Mouse (Mus musculus): ENCODE results near the gene Atp8b3. TPM values are rescaled to one million over a fixed set of nuclear protein-coding genes. Genes with fewer than 3 reads are reported as not detected.

The Atp8b3 gene
- polyA plus RNA-seq, 1 experiment from 2014 or later: 0.59 TPM

DNA sequence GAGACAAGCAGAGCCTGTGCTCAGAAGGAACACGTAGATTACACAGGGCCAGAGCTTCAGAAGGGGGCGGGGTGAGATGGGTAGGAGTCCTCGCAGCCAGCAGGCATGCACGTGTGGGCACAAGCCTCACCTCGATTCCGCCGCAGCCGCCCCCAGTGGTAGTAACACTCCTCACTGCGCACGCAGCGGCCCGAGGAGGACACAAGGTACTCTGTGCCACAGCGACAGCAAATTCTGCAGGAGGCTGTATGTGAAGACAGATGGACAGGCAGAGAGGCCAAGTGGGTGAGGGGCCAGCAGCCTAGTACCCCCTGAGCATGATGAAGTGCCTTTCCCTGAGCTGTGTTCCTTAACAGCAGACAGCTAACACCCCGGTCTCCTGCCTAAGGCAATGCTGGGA is 4.9 kb upstream of the Atp8b3 start:
- H3K9me3 ChIP-seq (ENCODE audit: control insufficient read depth, low read length): no peaks in the 10 kb centered on the region
- H3K36me3 ChIP-seq (ENCODE audit: control insufficient read depth, insufficient read depth, low read length): peaks cover 14% of the 10 kb centered on the region
- H3K9ac ChIP-seq (ENCODE audit: low read length): no peak overlapping the region
- H3K4me3 ChIP-seq (ENCODE audit: low read depth, low read length): no peak overlapping the region
- 95% methylated on average over 14 of the region's 14 CpGs for WGBS
- no peak overlapping the region for H3K4me2 ChIP-seq (ENCODE audit: low read depth, low read length, severe bottlenecking)
- no peaks in the 10 kb centered on the region for H3K4me1 ChIP-seq (replicated peaks; ENCODE audit: control insufficient read depth, insufficient read depth, low read length)
- DNase-seq (ENCODE audit: low spot score) (no peak), ATAC-seq (replicated peaks; ENCODE audit: low FRiP score) (no peak)
- no peaks in the 10 kb centered on the region for H3K27me3 ChIP-seq (ENCODE audit: control insufficient read depth, insufficient read depth, low read length)
- no peak overlapping the region for H3K27ac ChIP-seq (ENCODE audit: low read depth, low read length)

DNA sequence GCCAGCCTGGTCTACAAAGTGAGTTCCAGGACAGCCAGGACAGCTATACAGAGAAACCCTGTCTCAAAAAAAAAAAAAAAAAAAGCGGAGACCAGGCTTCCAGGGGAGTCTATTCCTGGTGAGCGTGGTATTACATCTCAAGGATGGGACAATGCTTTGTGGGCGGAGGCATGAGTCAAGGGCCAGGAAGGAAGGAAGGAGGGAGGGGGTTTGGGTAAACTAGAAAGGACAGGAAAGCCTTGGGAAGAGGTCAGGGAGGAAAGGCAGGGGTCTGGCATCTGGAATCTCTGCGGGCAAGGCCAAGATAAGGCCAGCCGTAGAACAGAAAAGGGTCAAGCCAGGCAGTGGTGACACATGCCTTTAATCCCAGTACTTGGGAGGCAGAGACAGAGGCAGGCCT is 569 bp upstream of the Atp8b3 start:
- peaks cover 7% of the 10 kb centered on the region for H3K27me3 ChIP-seq (ENCODE audit: control insufficient read depth, insufficient read depth, low read length)
- no peak for ATAC-seq (replicated peaks; ENCODE audit: low FRiP score)
- no peak overlapping the region for H3K9ac ChIP-seq (ENCODE audit: low read length)
- H3K4me1 ChIP-seq (replicated peaks; ENCODE audit: control insufficient read depth, insufficient read depth, low read length): 0 out of 2 replicates have a peak, but pooled peaks cover 2% of the 10 kb centered on the region
- H3K4me2 ChIP-seq (ENCODE audit: low read depth, low read length, severe bottlenecking): no peak overlapping the region
- H3K27ac ChIP-seq (ENCODE audit: low read depth, low read length): no peak overlapping the region
- 59% methylated on average over 5 of the region's 5 CpGs for WGBS
- H3K36me3 ChIP-seq (ENCODE audit: control insufficient read depth, insufficient read depth, low read length): peaks cover 6% of the 10 kb centered on the region
- DNase-seq (ENCODE audit: low spot score): no peak
- H3K9me3 ChIP-seq (ENCODE audit: control insufficient read depth, low read length): no peaks in the 10 kb centered on the region
- H3K4me3 ChIP-seq (ENCODE audit: low read depth, low read length): no peak overlapping the region

DNA sequence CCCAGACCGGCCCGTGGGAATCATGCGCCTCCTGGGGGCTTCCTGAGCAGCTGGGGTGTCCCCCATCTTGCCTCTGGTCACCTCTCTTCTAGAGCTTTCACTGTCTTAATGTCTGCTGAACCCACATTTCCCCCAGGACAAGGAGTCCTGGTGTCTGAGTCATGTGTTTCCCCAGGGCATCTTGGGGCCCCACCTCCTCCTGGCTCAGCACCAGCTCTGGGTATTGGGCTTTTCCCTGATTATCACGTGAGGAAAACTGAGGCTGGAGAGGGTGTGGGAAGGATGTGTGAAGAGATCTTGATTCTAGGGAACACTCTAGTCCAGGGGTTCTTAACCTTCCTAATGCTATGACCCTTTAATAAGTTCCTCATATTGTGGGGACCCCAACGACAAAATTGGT is 744 bp downstream of the Atp8b3 start:
- H3K27me3 ChIP-seq (ENCODE audit: control insufficient read depth, insufficient read depth, low read length): peaks cover 7% of the 10 kb centered on the region
- no peaks in the 10 kb centered on the region; the same call in 1 of the 2 replicates for H3K36me3 ChIP-seq (ENCODE audit: control insufficient read depth, insufficient read depth, low read length)
- WGBS: 63% methylated on average over 5 of the region's 5 CpGs
- H3K4me1 ChIP-seq (replicated peaks; ENCODE audit: control insufficient read depth, insufficient read depth, low read length): 0 out of 2 replicates have a peak, but pooled peaks cover 2% of the 10 kb centered on the region
- H3K9me3 ChIP-seq (ENCODE audit: control insufficient read depth, low read length): no peaks in the 10 kb centered on the region
- no peak overlapping the region for H3K27ac ChIP-seq (ENCODE audit: low read depth, low read length)
- H3K9ac ChIP-seq (ENCODE audit: low read length): no peak overlapping the region
- H3K4me2 ChIP-seq (ENCODE audit: low read depth, low read length, severe bottlenecking): no peak overlapping the region
- DNase-seq (ENCODE audit: low spot score) (no peak), ATAC-seq (replicated peaks; ENCODE audit: low FRiP score) (no peak)
- no peak overlapping the region for H3K4me3 ChIP-seq (ENCODE audit: low read depth, low read length)

DNA sequence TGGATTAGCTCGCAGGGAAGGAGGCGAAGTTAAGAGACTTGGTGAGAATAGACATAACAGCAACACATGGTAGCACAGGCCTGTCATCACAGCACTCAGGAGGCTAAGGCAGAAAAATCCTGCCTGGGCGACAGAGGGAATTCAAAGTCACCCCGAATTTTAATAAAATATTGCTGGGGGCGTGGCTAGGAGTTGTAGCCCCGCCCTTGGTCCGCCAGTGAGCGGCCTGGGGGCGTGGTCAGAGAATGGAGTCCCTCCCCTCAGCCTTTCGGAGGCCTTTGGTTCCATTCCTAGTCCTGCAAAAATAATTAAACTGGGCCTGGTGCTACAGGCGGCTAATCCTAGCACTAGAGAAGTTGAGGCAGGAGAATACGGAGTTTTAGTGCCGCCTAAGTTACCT is 3.2 kb downstream of the Atp8b3 start:
- no peak for ATAC-seq (replicated peaks; ENCODE audit: low FRiP score)
- WGBS: 10% methylated on average over 13 of the region's 13 CpGs
- H3K4me1 ChIP-seq (replicated peaks; ENCODE audit: control insufficient read depth, insufficient read depth, low read length): 0 out of 2 replicates have a peak, but pooled peaks cover 2% of the 10 kb centered on the region
- H3K27ac ChIP-seq (ENCODE audit: low read depth, low read length): no peak overlapping the region
- no peaks in the 10 kb centered on the region for H3K36me3 ChIP-seq (ENCODE audit: control insufficient read depth, insufficient read depth, low read length)
- no peak for DNase-seq (ENCODE audit: low spot score)
- no peak overlapping the region for H3K4me3 ChIP-seq (ENCODE audit: low read depth, low read length)
- H3K9ac ChIP-seq (ENCODE audit: low read length): no peak overlapping the region
- no peaks in the 10 kb centered on the region for H3K9me3 ChIP-seq (ENCODE audit: control insufficient read depth, low read length)
- no peak overlapping the region for H3K4me2 ChIP-seq (ENCODE audit: low read depth, low read length, severe bottlenecking)
- H3K27me3 ChIP-seq (ENCODE audit: control insufficient read depth, insufficient read depth, low read length): peaks cover 7% of the 10 kb centered on the region

DNA sequence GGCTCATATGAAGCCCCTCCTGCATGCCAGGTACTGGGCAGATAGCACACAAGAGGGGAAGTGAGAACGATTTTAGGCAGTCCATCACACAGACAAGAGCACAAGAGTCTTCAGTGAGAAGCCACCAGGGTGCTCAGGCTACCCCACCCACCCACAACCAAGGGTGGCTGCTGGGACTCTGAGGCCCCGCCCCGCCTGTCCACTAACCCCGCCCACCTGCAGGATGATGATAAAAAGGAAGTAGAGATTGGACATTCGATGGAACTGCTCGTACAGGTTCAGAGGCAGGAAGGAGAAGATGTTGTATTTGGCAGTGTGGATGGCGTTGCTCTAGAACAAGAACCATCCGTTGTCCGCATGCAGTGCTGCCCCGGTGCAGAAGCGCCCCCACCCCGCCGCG is 3.9 kb downstream of the Atp8b3 start:
- DNase-seq (ENCODE audit: low spot score): no peak
- H3K9me3 ChIP-seq (ENCODE audit: control insufficient read depth, low read length): no peaks in the 10 kb centered on the region
- no peak overlapping the region for H3K9ac ChIP-seq (ENCODE audit: low read length)
- 12% methylated on average over 14 of the region's 14 CpGs for WGBS
- peak overlapping the region; percentile 6; the same call in 1 of the 2 replicates for H3K4me2 ChIP-seq (ENCODE audit: low read depth, low read length, severe bottlenecking)
- ATAC-seq (replicated peaks; ENCODE audit: low FRiP score): no peak
- H3K27me3 ChIP-seq (ENCODE audit: control insufficient read depth, insufficient read depth, low read length): peaks cover 7% of the 10 kb centered on the region
- H3K36me3 ChIP-seq (ENCODE audit: control insufficient read depth, insufficient read depth, low read length): no peaks in the 10 kb centered on the region
- H3K4me3 ChIP-seq (ENCODE audit: low read depth, low read length): no peak overlapping the region
- 0 out of 2 replicates have a peak, but pooled peaks cover 2% of the 10 kb centered on the region for H3K4me1 ChIP-seq (replicated peaks; ENCODE audit: control insufficient read depth, insufficient read depth, low read length)
- H3K27ac ChIP-seq (ENCODE audit: low read depth, low read length): no peak overlapping the region

DNA sequence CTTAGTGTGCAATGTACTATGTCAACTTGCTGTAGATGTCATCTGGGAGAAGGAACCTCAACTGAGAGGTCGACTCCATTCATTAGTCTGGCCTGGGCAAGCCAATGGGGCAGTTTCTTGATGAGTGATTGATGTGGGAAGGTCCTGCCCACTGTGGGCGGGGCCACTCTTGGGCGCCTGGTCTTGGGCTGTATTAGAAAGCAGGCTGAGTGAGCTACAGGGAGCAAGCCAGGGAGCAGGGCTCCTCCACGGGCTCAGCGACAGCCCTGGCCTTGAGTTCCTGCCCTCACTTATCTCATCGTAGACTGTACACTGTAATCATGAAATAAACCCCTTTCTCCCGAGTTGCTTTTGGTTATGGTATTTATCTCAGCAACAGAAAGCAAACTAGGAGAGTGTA is 5.2 kb downstream of the Atp8b3 start:
- no peak overlapping the region for H3K27ac ChIP-seq (ENCODE audit: low read depth, low read length)
- H3K9me3 ChIP-seq (ENCODE audit: control insufficient read depth, low read length): no peaks in the 10 kb centered on the region
- H3K9ac ChIP-seq (ENCODE audit: low read length): no peak overlapping the region
- no peaks in the 10 kb centered on the region for H3K36me3 ChIP-seq (ENCODE audit: control insufficient read depth, insufficient read depth, low read length)
- H3K27me3 ChIP-seq (ENCODE audit: control insufficient read depth, insufficient read depth, low read length): peaks cover 7% of the 10 kb centered on the region
- WGBS: 19% methylated on average over 7 of the region's 7 CpGs
- no peak overlapping the region for H3K4me2 ChIP-seq (ENCODE audit: low read depth, low read length, severe bottlenecking)
- H3K4me3 ChIP-seq (ENCODE audit: low read depth, low read length): no peak overlapping the region
- DNase-seq (ENCODE audit: low spot score) (no peak), ATAC-seq (replicated peaks; ENCODE audit: low FRiP score) (no peak)
- H3K4me1 ChIP-seq (replicated peaks; ENCODE audit: control insufficient read depth, insufficient read depth, low read length): 0 out of 2 replicates have a peak, but pooled peaks cover 2% of the 10 kb centered on the region

DNA sequence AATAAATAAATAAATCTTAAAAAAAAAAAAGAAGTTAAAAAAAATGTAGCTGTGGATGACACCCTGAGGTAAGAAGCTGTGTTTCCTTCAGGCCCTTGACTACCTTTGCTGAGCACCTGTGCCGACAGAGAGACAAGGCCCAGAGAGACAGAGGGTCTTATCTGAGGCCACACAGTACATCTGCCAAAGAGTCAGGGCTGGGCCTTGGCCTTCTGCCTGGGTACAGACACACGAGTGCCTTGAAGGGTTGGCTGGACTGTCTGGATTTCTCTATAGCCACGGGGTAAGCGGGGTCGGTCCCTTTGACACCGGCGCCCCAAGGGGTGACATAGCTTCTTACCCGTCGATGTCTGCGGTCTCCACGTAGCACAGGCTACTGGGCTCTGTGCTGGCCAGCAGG is 6.1 kb downstream of the Atp8b3 start:
- DNase-seq (ENCODE audit: low spot score): no peak
- H3K27ac ChIP-seq (ENCODE audit: low read depth, low read length): no peak overlapping the region
- 84% methylated on average over 11 of the region's 11 CpGs for WGBS
- H3K4me3 ChIP-seq (ENCODE audit: low read depth, low read length): no peak overlapping the region
- no peaks in the 10 kb centered on the region for H3K36me3 ChIP-seq (ENCODE audit: control insufficient read depth, insufficient read depth, low read length)
- peaks cover 6% of the 10 kb centered on the region; the same call in 1 of the 2 replicates for H3K27me3 ChIP-seq (ENCODE audit: control insufficient read depth, insufficient read depth, low read length)
- no peak overlapping the region for H3K4me2 ChIP-seq (ENCODE audit: low read depth, low read length, severe bottlenecking)
- ATAC-seq (replicated peaks; ENCODE audit: low FRiP score): no peak
- no peaks in the 10 kb centered on the region for H3K9me3 ChIP-seq (ENCODE audit: control insufficient read depth, low read length)
- H3K9ac ChIP-seq (ENCODE audit: low read length): no peak overlapping the region
- 0 out of 2 replicates have a peak, but pooled peaks cover 2% of the 10 kb centered on the region for H3K4me1 ChIP-seq (replicated peaks; ENCODE audit: control insufficient read depth, insufficient read depth, low read length)

DNA sequence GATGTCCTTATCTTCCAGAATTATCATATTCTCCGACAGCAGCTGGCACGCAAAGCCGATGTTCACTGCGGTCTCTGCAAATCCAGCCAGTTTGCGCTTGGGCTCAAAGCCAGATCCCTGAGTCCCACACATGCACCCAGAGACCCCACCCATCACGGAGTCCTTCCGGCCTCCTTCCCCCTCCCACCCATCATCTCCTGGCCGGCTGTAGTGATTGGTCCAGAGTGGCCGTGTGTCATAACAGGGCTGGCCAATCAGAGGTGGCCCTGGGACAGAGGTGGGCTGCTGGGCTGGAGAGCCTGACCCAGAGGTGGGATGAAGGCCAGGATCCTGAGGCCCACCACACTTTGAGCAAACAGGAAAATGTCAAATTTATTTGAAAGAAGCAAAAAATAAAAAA is 12.8 kb downstream of the Atp8b3 start:
- no peak overlapping the region for H3K27ac ChIP-seq (ENCODE audit: low read depth, low read length)
- no peaks in the 10 kb centered on the region for H3K36me3 ChIP-seq (ENCODE audit: control insufficient read depth, insufficient read depth, low read length)
- peak; percentile 71 for DNase-seq (ENCODE audit: low spot score)
- H3K9me3 ChIP-seq (ENCODE audit: control insufficient read depth, low read length): no peaks in the 10 kb centered on the region
- H3K4me3 ChIP-seq (ENCODE audit: low read depth, low read length): peak overlapping the region; percentile 5; the same call in 1 of the 2 replicates
- H3K4me2 ChIP-seq (ENCODE audit: low read depth, low read length, severe bottlenecking): peak overlapping the region; percentile 36; the same call in 1 of the 2 replicates
- 26% methylated on average over 9 of the region's 9 CpGs for WGBS
- H3K27me3 ChIP-seq (ENCODE audit: control insufficient read depth, insufficient read depth, low read length): no peaks in the 10 kb centered on the region
- H3K4me1 ChIP-seq (replicated peaks; ENCODE audit: control insufficient read depth, insufficient read depth, low read length): no peaks in the 10 kb centered on the region
- ATAC-seq (replicated peaks; ENCODE audit: low FRiP score): peak; percentile 79
- H3K9ac ChIP-seq (ENCODE audit: low read length): no peak overlapping the region

DNA sequence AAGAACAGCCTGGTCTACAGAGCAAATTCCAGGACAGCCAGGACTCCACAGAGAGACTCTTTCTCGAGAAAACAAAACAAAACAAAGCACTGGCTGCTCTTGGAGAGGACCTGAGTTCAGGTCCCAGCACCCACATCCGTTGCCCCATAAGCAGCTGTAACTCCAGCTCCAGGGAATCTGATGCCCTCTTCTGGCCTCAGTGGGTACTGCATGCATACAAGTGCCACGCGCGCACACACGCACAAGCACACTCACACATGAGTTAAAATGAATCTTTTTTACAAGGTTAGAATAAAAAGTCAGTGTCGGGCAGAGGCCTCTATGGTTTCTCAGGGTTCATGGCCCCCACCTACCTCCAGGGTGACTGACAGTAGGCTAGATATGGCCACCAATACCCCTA is 15.6 kb downstream of the Atp8b3 start:
- Histone ChIP-seq H3K27me3 (ENCODE audit: control insufficient read depth, insufficient read depth, low read length) (no peaks in the 10 kb centered on the region), H3K9me3 (ENCODE audit: control insufficient read depth, low read length) (peaks cover 3% of the 10 kb centered on the region; the same call in 1 of the 2 replicates), H3K4me1 (replicated peaks; ENCODE audit: control insufficient read depth, insufficient read depth, low read length) (no peaks in the 10 kb centered on the region), H3K4me2 (ENCODE audit: low read depth, low read length, severe bottlenecking) (no peak overlapping the region), H3K27ac (ENCODE audit: low read depth, low read length) (no peak overlapping the region), H3K36me3 (ENCODE audit: control insufficient read depth, insufficient read depth, low read length) (no peaks in the 10 kb centered on the region), H3K9ac (ENCODE audit: low read length) (no peak overlapping the region), H3K4me3 (ENCODE audit: low read depth, low read length) (no peak overlapping the region)
- 94% methylated on average over 7 of the region's 7 CpGs for WGBS
- no peak for DNase-seq (ENCODE audit: low spot score)
- ATAC-seq (replicated peaks; ENCODE audit: low FRiP score): no peak
